Mouse (Mus musculus) skeletal muscle tissue, postnatal 0 days (tissue): ENCODE results near the gene Appl1. TPM values are rescaled to one million over a fixed set of nuclear protein-coding genes. Genes with fewer than 3 reads are reported as not detected.

ENCODE experiments used
- polyA plus RNA-seq: library from polyadenylated mRNA; unstranded; fragments of >200 nt; fragmentation: Nextera tagmentation; extraction: Ambion mirVana; gene quantifications from 2 replicates; pipeline ENCODE4 v1.2.1, GENCODE M21; 2015

Appl1 gene
- polyA plus RNA-seq: 28.9 and 29.3 TPM in 2 replicates

DNA sequence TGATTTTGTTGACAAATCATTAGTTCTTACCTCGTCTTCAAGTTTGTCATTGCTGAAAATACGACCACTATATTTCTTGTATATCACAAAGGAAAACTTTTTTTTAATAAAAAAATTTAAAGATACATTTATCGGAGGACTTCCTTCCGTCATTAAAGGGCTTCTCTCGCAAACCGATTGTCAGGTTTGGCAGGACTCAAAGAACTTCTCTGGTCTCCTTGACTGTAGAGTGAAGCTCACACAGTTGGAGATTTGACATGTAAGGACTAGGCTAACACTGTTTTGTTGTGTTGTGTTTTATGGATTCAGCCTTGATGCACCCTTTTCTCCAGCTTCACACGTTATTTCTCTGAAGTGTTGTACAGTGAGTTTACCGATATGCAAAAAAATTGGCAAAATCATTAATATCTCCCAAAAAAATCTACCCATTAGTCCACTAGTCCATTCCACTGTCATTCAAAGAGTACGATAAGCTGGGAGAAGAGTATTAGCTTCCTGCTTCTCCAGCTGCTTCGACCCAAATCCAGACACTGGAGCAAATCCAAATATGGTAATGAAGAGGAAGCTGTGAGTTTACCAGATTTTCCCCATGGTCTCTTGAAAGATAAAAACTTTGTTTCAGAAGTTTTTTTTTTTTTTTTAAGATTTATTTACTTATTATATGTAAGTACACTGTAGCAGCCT is at the start of gene Appl1:
Gene Appl1, minus strand, starts transcription at position 127 of the 684 bp plus-strand sequence.

DNA sequence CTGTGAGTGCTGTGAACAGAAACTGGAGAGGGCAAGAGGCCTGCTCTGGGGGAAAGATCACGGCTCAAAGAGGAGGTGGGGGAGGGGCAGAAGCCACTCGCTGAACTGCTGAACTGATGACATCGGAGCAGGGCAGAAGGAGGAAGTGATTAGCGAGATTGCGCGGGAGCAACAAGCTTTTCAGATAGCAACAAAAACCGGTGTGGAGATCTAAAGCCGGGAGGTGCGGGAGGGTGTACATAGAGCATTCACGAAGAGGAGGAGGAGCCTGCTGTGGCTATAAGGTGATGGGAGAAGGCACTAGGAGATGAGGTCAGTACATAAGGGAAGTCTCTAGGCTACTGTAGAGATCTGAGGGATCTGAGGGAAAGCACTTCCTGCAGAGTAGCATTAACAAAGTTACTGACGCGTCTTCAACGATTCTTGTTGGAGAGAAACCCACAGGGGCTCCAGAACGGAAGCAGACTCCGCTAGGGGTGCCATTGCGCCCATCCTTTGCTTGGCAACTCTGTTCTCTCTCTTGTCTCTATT is 23.2 kb upstream of the Appl1 start, which contains the start of gene Hesx1:
Gene Hesx1, plus strand, starts transcription at position 206 of the 531 bp plus-strand sequence.

DNA sequence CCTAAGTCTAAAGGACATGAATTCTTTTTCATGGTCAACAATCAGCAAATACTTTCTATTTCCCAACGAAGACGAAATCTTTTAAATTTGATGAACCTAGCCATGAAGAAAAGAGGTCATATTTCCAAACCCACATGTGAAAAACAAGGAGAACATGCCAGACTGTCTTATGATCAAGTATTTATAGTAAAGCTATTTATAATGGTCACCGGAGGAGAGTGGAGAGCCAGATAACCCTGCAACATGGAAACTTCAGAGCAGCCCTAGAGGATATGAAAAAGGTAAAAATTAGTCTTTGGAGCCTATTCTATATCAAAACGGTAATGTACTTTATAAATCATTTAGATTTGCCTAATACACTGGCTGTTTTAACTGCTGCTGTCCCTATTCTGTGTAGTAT is 76.6 kb downstream of the Appl1 start, which contains the start of gene Asb14:
Gene Asb14, plus strand, starts transcription at position 166 of the 400 bp plus-strand sequence.

Other genes with a start within 250 kb of the Appl1 start
- gene Asb14, start 76.7 kb downstream of the Appl1 start, polyA plus RNA-seq: 4.8 and 5.1 TPM in 2 replicates
- 0.44 TPM in 1 of 2 replicates, not detected in the other for gene Hesx1, start 23.2 kb upstream of the Appl1 start, polyA plus RNA-seq
- 1.2 and 1.5 TPM in 2 replicates for gene Il17rd, start 67.7 kb upstream of the Appl1 start, polyA plus RNA-seq
- gene Arhgef3, start 143.7 kb upstream of the Appl1 start, polyA plus RNA-seq: 13.9 and 14.0 TPM in 2 replicates